Mouse (Mus musculus): ENCODE measurements around the gene Cx3cr1. TPM values are rescaled to one million over a fixed set of nuclear protein-coding genes. Genes with fewer than 3 reads are reported as not detected.

The Cx3cr1 gene
- polyA plus RNA-seq, 1 experiment from 2014 or later = 7.5 TPM

DNA sequence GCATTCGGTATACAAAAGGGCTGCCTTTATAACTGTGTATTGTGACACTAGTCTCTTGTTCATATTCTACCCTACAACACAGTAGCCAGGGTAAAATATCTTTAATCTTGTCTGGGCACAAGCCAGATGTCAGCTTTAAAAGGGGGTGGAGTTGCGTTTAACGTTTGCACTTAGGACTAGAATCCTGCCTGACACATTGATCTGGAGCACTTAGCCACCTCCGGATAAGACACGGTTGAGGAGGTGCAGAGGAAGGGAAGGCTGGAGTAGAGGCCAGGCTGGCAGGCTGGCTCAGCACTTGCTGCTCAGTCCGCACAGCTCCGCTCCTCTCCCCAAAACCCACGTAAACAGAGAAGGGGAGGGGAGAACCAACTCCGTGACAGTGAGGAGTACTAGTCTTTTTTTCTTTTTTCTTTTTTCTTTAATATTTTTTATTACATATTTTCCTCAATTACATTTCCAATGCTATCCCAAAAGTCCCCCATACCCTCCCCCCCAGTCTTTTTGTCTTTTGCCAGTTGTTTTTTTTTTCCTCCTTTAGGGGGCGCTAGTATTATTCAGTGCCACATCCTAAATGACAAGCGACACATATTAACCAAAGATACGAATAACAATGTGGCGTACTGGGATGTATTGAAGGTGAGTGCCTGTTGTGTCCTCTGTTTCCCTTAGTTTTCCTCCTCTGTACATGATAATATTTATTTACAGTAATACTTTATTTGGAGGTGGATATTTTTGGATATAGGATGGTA is 156.4 kb downstream of the Cx3cr1 start:
- H3K4me2 ChIP-seq (ENCODE audit: low read length) = no peak overlapping the region
- no peak overlapping the region for H3K9ac ChIP-seq (ENCODE audit: low read length)
- no peaks in the 10 kb centered on the region for H3K4me1 ChIP-seq (ENCODE audit: control insufficient read depth in 2 of 2, insufficient read depth in 2 of 2, low read length in 2 of 2)
- no peak overlapping the region for H3K4me3 ChIP-seq (ENCODE audit: control insufficient read depth in 1 of 2, insufficient read depth in 1 of 2, low read depth in 1 of 2, low read length in 2 of 2)
- peaks cover 99% of the 10 kb centered on the region for H3K36me3 ChIP-seq (ENCODE audit: control insufficient read depth, insufficient read depth, low read length)
- WGBS = 69% methylated on average over 13 of the region's 13 CpGs
- no peaks in the 10 kb centered on the region for H3K27me3 ChIP-seq (ENCODE audit: control insufficient read depth, insufficient read depth, low read length)
- no peak overlapping the region for H3K27ac ChIP-seq (replicated peaks in 1 of 2; ENCODE audit: control insufficient read depth in 1 of 2, insufficient read depth in 1 of 2, low read depth in 2 of 2, low read length in 2 of 2)
- ATAC-seq (ENCODE audit: insufficient number of reproducible peaks, insufficient read depth, low FRiP score, low read depth) = no peak
- H3K9me3 ChIP-seq (ENCODE audit: control insufficient read depth, low read length) = no peaks in the 10 kb centered on the region

DNA sequence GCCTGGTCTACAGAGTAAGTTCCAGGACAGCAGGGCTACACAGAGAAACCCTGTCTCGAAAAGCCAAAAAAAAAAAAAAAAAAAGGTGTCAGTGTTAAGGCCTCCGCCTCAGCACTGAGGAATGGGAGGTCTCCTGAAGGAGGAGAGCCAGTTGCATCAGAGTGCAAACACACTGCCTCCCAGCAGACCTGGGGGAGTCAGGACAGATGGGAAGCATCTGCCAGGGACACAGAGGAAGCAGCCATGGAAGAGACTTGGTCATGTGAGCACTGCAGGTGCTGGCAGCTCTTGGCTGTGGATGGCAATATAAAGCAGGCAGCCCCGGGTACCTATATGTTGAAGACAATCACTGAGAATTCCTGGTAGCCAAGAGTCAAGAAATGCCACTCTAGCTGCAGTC is 159.7 kb downstream of the Cx3cr1 start:
- WGBS = 84% methylated on average over 3 of the region's 3 CpGs
- no peak overlapping the region for H3K4me3 ChIP-seq (ENCODE audit: control insufficient read depth in 1 of 2, insufficient read depth in 1 of 2, low read depth in 1 of 2, low read length in 2 of 2)
- ATAC-seq (ENCODE audit: insufficient number of reproducible peaks, insufficient read depth, low FRiP score, low read depth) = no peak

GRCm38 (mm10) chr9:119908708-119909107 is 161.0 kb downstream of the Cx3cr1 start:
- no peak overlapping the region for H3K9ac ChIP-seq (ENCODE audit: low read length)
- WGBS = 93% methylated on average over 3 of the region's 3 CpGs
- H3K27me3 ChIP-seq (ENCODE audit: control insufficient read depth, insufficient read depth, low read length) = no peaks in the 10 kb centered on the region
- peaks cover 98% of the 10 kb centered on the region for H3K36me3 ChIP-seq (ENCODE audit: control insufficient read depth, insufficient read depth, low read length)
- no peak overlapping the region for H3K4me3 ChIP-seq (ENCODE audit: control insufficient read depth in 1 of 2, insufficient read depth in 1 of 2, low read depth in 1 of 2, low read length in 2 of 2)
- no peak for ATAC-seq (ENCODE audit: insufficient number of reproducible peaks, insufficient read depth, low FRiP score, low read depth)
- H3K4me2 ChIP-seq (ENCODE audit: low read length) = no peak overlapping the region
- H3K4me1 ChIP-seq (ENCODE audit: control insufficient read depth in 2 of 2, insufficient read depth in 2 of 2, low read length in 2 of 2) = no peaks in the 10 kb centered on the region
- H3K27ac ChIP-seq (replicated peaks in 1 of 2; ENCODE audit: control insufficient read depth in 1 of 2, insufficient read depth in 1 of 2, low read depth in 2 of 2, low read length in 2 of 2) = no peak overlapping the region
- H3K9me3 ChIP-seq (ENCODE audit: control insufficient read depth, low read length) = no peaks in the 10 kb centered on the region

More for the DNA sequence above, 159.7 kb downstream of the Cx3cr1 start:
- Histone ChIP-seq H3K27me3 (ENCODE audit: control insufficient read depth, insufficient read depth, low read length) (no peaks in the 10 kb centered on the region), H3K9me3 (ENCODE audit: control insufficient read depth, low read length) (no peaks in the 10 kb centered on the region), H3K36me3 (ENCODE audit: control insufficient read depth, insufficient read depth, low read length) (peaks cover 98% of the 10 kb centered on the region), H3K4me1 (ENCODE audit: control insufficient read depth in 2 of 2, insufficient read depth in 2 of 2, low read length in 2 of 2) (no peaks in the 10 kb centered on the region), H3K9ac (ENCODE audit: low read length) (no peak overlapping the region), H3K27ac (replicated peaks in 1 of 2; ENCODE audit: control insufficient read depth in 1 of 2, insufficient read depth in 1 of 2, low read depth in 2 of 2, low read length in 2 of 2) (no peak overlapping the region), H3K4me2 (ENCODE audit: low read length) (no peak overlapping the region)

- ATAC-seq (ENCODE audit: insufficient number of reproducible peaks, insufficient read depth, low FRiP score, low read depth) = no peak
- no peak overlapping the region for H3K9ac ChIP-seq (ENCODE audit: low read length)
- no peaks in the 10 kb centered on the region for H3K9me3 ChIP-seq (ENCODE audit: control insufficient read depth, low read length)
- no peak overlapping the region for H3K4me3 ChIP-seq (ENCODE audit: control insufficient read depth in 1 of 2, insufficient read depth in 1 of 2, low read depth in 1 of 2, low read length in 2 of 2)
- 86% methylated on average over 11 of the region's 12 CpGs for WGBS
- no peak overlapping the region for H3K4me2 ChIP-seq (ENCODE audit: low read length)
- no peaks in the 10 kb centered on the region for H3K4me1 ChIP-seq (ENCODE audit: control insufficient read depth in 2 of 2, insufficient read depth in 2 of 2, low read length in 2 of 2)
- H3K27ac ChIP-seq (replicated peaks in 1 of 2; ENCODE audit: control insufficient read depth in 1 of 2, insufficient read depth in 1 of 2, low read depth in 2 of 2, low read length in 2 of 2) = no peak overlapping the region
- no peaks in the 10 kb centered on the region for H3K27me3 ChIP-seq (ENCODE audit: control insufficient read depth, insufficient read depth, low read length)
- peaks cover 57% of the 10 kb centered on the region for H3K36me3 ChIP-seq (ENCODE audit: control insufficient read depth, insufficient read depth, low read length)
Measured at GRCm38 (mm10) chr9:119902410-119903151, 167.1 kb downstream of the Cx3cr1 start.

GRCm38 (mm10) chr9:119899446-119899845 is 170.2 kb downstream of the Cx3cr1 start:
- 92% methylated on average over 2 of the region's 2 CpGs for WGBS
- no peaks in the 10 kb centered on the region for H3K9me3 ChIP-seq (ENCODE audit: control insufficient read depth, low read length)
- H3K9ac ChIP-seq (ENCODE audit: low read length) = no peak overlapping the region
- H3K4me1 ChIP-seq (ENCODE audit: control insufficient read depth in 2 of 2, insufficient read depth in 2 of 2, low read length in 2 of 2) = peaks cover 5 to 10% of the 10 kb centered on the region in 2 experiments
- ATAC-seq (ENCODE audit: insufficient number of reproducible peaks, insufficient read depth, low FRiP score, low read depth) = no peak
- H3K36me3 ChIP-seq (ENCODE audit: control insufficient read depth, insufficient read depth, low read length) = peaks cover 27% of the 10 kb centered on the region
- no peak overlapping the region for H3K4me3 ChIP-seq (ENCODE audit: control insufficient read depth in 1 of 2, insufficient read depth in 1 of 2, low read depth in 1 of 2, low read length in 2 of 2)
- H3K4me2 ChIP-seq (ENCODE audit: low read length) = no peak overlapping the region
- H3K27ac ChIP-seq (replicated peaks in 1 of 2; ENCODE audit: control insufficient read depth in 1 of 2, insufficient read depth in 1 of 2, low read depth in 2 of 2, low read length in 2 of 2) = no peak overlapping the region
- no peaks in the 10 kb centered on the region for H3K27me3 ChIP-seq (ENCODE audit: control insufficient read depth, insufficient read depth, low read length)

DNA sequence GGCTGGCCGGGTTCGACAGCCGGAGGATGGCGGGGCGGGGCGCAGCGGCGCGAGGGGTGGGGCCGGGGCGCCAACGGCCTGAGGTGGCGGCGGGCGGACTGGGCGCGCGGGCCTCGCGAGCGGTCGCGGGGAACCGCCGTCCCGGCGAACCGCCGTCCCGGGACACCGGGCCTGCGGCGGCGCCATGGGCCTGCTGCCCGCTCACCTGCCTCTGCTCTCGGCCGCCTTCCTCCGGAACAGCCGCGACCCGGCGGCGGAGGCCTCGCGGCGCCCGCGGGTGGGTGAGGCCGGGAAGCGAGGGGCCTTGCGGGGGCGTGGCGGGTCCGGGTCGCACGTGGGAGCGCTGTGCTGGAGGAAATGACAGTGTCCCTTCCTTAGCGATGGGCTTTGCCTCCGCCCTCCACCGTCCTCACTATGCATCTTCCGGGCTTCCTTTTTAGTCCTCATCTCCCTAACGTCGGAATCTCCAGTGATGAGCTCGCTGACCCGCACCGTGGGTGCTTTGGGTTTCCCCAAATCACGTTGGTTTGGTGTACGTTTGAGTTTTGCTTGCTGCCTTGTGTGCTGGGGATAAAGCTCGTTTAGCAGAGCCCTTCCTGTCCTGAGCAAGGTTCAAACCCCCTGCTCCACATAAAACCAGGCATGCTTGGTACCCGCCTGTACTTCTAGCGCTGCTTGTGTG is 174.5 kb downstream of the Cx3cr1 start:
- H3K4me2 ChIP-seq (ENCODE audit: low read length) = peak overlapping the region; percentile 94
- no peaks in the 10 kb centered on the region for H3K36me3 ChIP-seq (ENCODE audit: control insufficient read depth, insufficient read depth, low read length)
- no peaks in the 10 kb centered on the region for H3K9me3 ChIP-seq (ENCODE audit: control insufficient read depth, low read length)
- H3K4me1 ChIP-seq (ENCODE audit: control insufficient read depth in 2 of 2, insufficient read depth in 2 of 2, low read length in 2 of 2) = peaks cover 5 to 13% of the 10 kb centered on the region in 2 experiments
- H3K4me3 ChIP-seq (ENCODE audit: control insufficient read depth in 1 of 2, insufficient read depth in 1 of 2, low read depth in 1 of 2, low read length in 2 of 2) = peak overlapping the region; percentile 94 to 96
- H3K27me3 ChIP-seq (ENCODE audit: control insufficient read depth, insufficient read depth, low read length) = no peaks in the 10 kb centered on the region
- peak overlapping the region; percentile 94 for H3K9ac ChIP-seq (ENCODE audit: low read length)
- peak; percentile 65 for ATAC-seq (ENCODE audit: insufficient number of reproducible peaks, insufficient read depth, low FRiP score, low read depth)
- WGBS = 2% methylated on average over 38 of the region's 71 CpGs
- peak overlapping the region; percentile 22 to 66; a peak in 3 of 4 replicates for H3K27ac ChIP-seq (replicated peaks in 1 of 2; ENCODE audit: control insufficient read depth in 1 of 2, insufficient read depth in 1 of 2, low read depth in 2 of 2, low read length in 2 of 2)

DNA sequence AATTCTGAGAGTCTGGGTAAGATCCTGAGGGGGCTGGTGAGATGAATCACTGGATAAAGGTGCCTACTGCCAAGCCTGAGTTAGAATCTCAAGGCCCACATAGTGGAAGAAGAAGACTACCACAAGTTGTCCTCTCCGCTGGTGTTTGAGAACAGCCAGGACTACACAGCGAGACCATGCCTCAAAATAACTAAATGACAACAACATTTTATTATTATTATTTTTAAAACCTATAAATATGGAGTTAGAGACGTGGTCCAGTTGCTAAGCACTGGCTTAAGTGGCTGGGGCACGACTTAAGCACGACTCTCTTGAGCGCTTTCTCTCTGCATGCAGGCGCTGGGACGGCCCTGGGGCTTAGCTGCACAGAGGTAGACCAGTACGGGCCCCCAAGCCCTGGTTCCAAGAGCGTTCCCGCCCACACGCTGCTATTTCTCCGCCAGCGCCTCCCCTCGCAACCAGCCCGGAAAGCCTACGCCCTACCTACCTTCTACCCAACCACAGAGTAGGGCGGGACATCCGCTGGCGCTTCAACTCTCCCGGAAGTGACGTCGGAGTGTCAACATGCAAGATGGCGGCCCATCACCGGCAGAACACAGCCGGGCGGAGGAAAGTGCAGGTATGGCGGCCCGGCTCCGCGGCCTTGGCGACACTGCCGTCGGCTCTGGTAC is 175.2 kb downstream of the Cx3cr1 start, which contains the start of gene Wdr48:
TSS of gene Wdr48 (plus strand) at position 540 of the 671 bp plus-strand sequence.
- peak; percentile 97 for ATAC-seq (ENCODE audit: insufficient number of reproducible peaks, insufficient read depth, low FRiP score, low read depth)
- peaks cover 5 to 13% of the 10 kb centered on the region in 2 experiments for H3K4me1 ChIP-seq (ENCODE audit: control insufficient read depth in 2 of 2, insufficient read depth in 2 of 2, low read length in 2 of 2)
- peak within 1 kb of the TSS; percentile 94 to 96 for H3K4me3 ChIP-seq (ENCODE audit: control insufficient read depth in 1 of 2, insufficient read depth in 1 of 2, low read depth in 1 of 2, low read length in 2 of 2)
- no peaks in the 10 kb centered on the region for H3K27me3 ChIP-seq (ENCODE audit: control insufficient read depth, insufficient read depth, low read length)
- no peaks in the 10 kb centered on the region for H3K9me3 ChIP-seq (ENCODE audit: control insufficient read depth, low read length)
- H3K4me2 ChIP-seq (ENCODE audit: low read length) = peak within 1 kb of the TSS; percentile 94
- H3K27ac ChIP-seq (replicated peaks in 1 of 2; ENCODE audit: control insufficient read depth in 1 of 2, insufficient read depth in 1 of 2, low read depth in 2 of 2, low read length in 2 of 2) = peak within 1 kb of the TSS; percentile 66 to 81
- no peaks in the 10 kb centered on the region for H3K36me3 ChIP-seq (ENCODE audit: control insufficient read depth, insufficient read depth, low read length)
- peak within 1 kb of the TSS; percentile 94 for H3K9ac ChIP-seq (ENCODE audit: low read length)
- WGBS = 3% methylated on average over 34 of the region's 34 CpGs
